Mouse (Mus musculus) CH12.LX (cell line): Measurements from ENCODE around the gene Arhgef12. TPM values are rescaled to one million over a fixed set of nuclear protein-coding genes. Genes with fewer than 3 reads are reported as not detected.

Source experiments
- DNase-seq: peaks from one replicate; pipeline ENCODE4 v3.0.0-alpha.2; 2013; ENCODE audit errors: extremely low read depth
- H3K27ac ChIP-seq: 2 replicates; pipeline ENCODE4 v1.5.1; 2012; ENCODE audit warnings: low read depth, mild to moderate bottlenecking, control low read depth, moderate library complexity; ENCODE audit not compliant: insufficient read depth
- H3K27me3 ChIP-seq: replicated peaks from 2 replicates; pipeline ENCODE3; 2012; ENCODE audit warnings: inconsistent platforms
- H3K36me3 ChIP-seq, 2 experiments: replicated peaks in 1 of 2; 2 replicates each; pipeline versions ENCODE3 to v1.6.1; 2012; ENCODE audit warnings: inconsistent platforms in 1 of 2, low read length in 1 of 2, mild to moderate bottlenecking in 1 of 2, mixed read lengths in 1 of 2, moderate library complexity in 1 of 2; ENCODE audit not compliant: control insufficient read depth in 1 of 2, insufficient read depth in 1 of 2
- H3K4me1 ChIP-seq, 2 experiments: 2 replicates each; pipeline ENCODE4 v1.6.1; 2012; ENCODE audit warnings: inconsistent platforms in 1 of 2, moderate library complexity in 1 of 2; ENCODE audit not compliant: insufficient read depth in 2 of 2, control insufficient read depth in 1 of 2
- H3K4me2 ChIP-seq: 2 replicates; pipeline ENCODE4 v1.6.1; 2012; ENCODE audit warnings: low read depth, mild to moderate bottlenecking, control low read depth; ENCODE audit not compliant: poor library complexity, insufficient read depth, severe bottlenecking
- H3K4me3 ChIP-seq, 3 experiments: fragments of 150-350 bp in 1 of 3; sonication (generic) in 1 of 3; replicated peaks in 1 of 3; 2 replicates each; pipeline versions ENCODE3 to v1.5.1; 2011 to 2012; ENCODE audit warnings: low read depth in 2 of 3, low read length in 2 of 3, mild to moderate bottlenecking in 2 of 3, moderate library complexity in 2 of 3, control low read depth in 1 of 3, improper control_type of control experiment in 1 of 3, inconsistent platforms in 1 of 3, mixed read lengths in 1 of 3; ENCODE audit not compliant: poor library complexity in 1 of 3
- H3K79me2 ChIP-seq: replicated peaks from 2 replicates; pipeline ENCODE4 v1.6.1; 2012; ENCODE audit warnings: mild to moderate bottlenecking, moderate library complexity; ENCODE audit not compliant: control insufficient read depth, poor library complexity, insufficient read depth, severe bottlenecking; ENCODE audit errors: extremely low read depth
- H3K9ac ChIP-seq: 2 replicates; pipeline ENCODE4 v1.6.1; 2012; ENCODE audit warnings: low read depth, mild to moderate bottlenecking, control low read depth, moderate library complexity; ENCODE audit not compliant: insufficient read depth
- H3K9me3 ChIP-seq: replicated peaks from 2 replicates; pipeline ENCODE3; 2012; ENCODE audit warnings: low read length, inconsistent platforms, mixed read lengths
- BHLHE40 ChIP-seq: IDR thresholded peaks from 2 replicates; pipeline ENCODE4 v1.6.1; 2011; ENCODE audit warnings: mild to moderate bottlenecking, low read depth, low read length, improper control_type of control experiment
- CHD1 ChIP-seq: IDR thresholded peaks from 2 replicates; pipeline ENCODE4 v1.6.1; 2012; ENCODE audit warnings: low read depth, low read length, improper control_type of control experiment, inconsistent platforms
- CHD2 ChIP-seq: IDR thresholded peaks from 2 replicates; pipeline ENCODE4 v1.6.1; 2011; ENCODE audit warnings: low read length, improper control_type of control experiment
- E2F4 ChIP-seq: IDR thresholded peaks from 2 replicates; pipeline ENCODE4 v1.6.1; 2011; ENCODE audit warnings: low read depth, low read length, improper control_type of control experiment; ENCODE audit not compliant: insufficient replicate concordance
- ELF1 ChIP-seq: IDR thresholded peaks from 2 replicates; pipeline ENCODE4 v1.6.1; 2014; ENCODE audit warnings: low read depth, mild to moderate bottlenecking, inconsistent platforms, low read length, improper control_type of control experiment
- EP300 ChIP-seq: IDR thresholded peaks from 2 replicates; pipeline ENCODE4 v1.6.1; 2011; ENCODE audit warnings: low read length, improper control_type of control experiment
- GABPA ChIP-seq: IDR thresholded peaks from 2 replicates; pipeline ENCODE4 v1.6.1; 2012; ENCODE audit warnings: low read depth, low read length, improper control_type of control experiment, inconsistent platforms; ENCODE audit not compliant: insufficient replicate concordance
- IRF4 ChIP-seq: IDR thresholded peaks from 2 replicates; pipeline ENCODE4 v1.6.1; 2014; ENCODE audit warnings: low read depth, mild to moderate bottlenecking, inconsistent platforms, low read length, improper control_type of control experiment
- JUN ChIP-seq: IDR thresholded peaks from 2 replicates; pipeline ENCODE4 v1.6.1; 2011; ENCODE audit warnings: low read depth, mild to moderate bottlenecking, low read length, improper control_type of control experiment, moderate library complexity; ENCODE audit not compliant: insufficient read depth
- JUND ChIP-seq: conservative IDR thresholded peaks from 2 replicates; pipeline ENCODE4 v1.6.1; 2011; ENCODE audit warnings: low read depth, low read length, improper control_type of control experiment
- KAT2A ChIP-seq: IDR thresholded peaks from 2 replicates; pipeline ENCODE4 v1.6.1; 2012; ENCODE audit warnings: low read length, improper control_type of control experiment, inconsistent platforms; ENCODE audit not compliant: insufficient replicate concordance
- MAFK ChIP-seq: IDR thresholded peaks from 2 replicates; pipeline ENCODE4 v1.6.1; 2011; ENCODE audit warnings: low read length, improper control_type of control experiment; ENCODE audit not compliant: insufficient replicate concordance
- MAX ChIP-seq: IDR thresholded peaks from 2 replicates; pipeline ENCODE4 v1.6.1; 2011; ENCODE audit warnings: low read length, improper control_type of control experiment
- MAZ ChIP-seq: IDR thresholded peaks from 2 replicates; pipeline ENCODE4 v1.6.1; 2012; ENCODE audit warnings: low read depth, mild to moderate bottlenecking, inconsistent platforms, low read length, improper control_type of control experiment, moderate library complexity
- MEF2A ChIP-seq: IDR thresholded peaks from 2 replicates; pipeline ENCODE4 v1.6.1; 2014; ENCODE audit warnings: low read depth, mild to moderate bottlenecking, inconsistent platforms, low read length, improper control_type of control experiment, borderline replicate concordance
- MXI1 ChIP-seq: IDR thresholded peaks from 2 replicates; pipeline ENCODE4 v1.6.1; 2011; ENCODE audit warnings: mild to moderate bottlenecking, low read depth, low read length, improper control_type of control experiment
- MYC ChIP-seq: IDR thresholded peaks from 2 replicates; pipeline ENCODE4 v1.6.1; 2011; ENCODE audit warnings: low read depth, mild to moderate bottlenecking, improper control_type of control experiment, low read length
- NRF1 ChIP-seq: IDR thresholded peaks from 2 replicates; pipeline ENCODE4 v1.6.1; 2014; ENCODE audit warnings: low read depth, mild to moderate bottlenecking, inconsistent platforms, low read length, improper control_type of control experiment, moderate library complexity
- PAX5 ChIP-seq: IDR thresholded peaks from 2 replicates; pipeline ENCODE4 v1.6.1; 2012; ENCODE audit warnings: low read length, inconsistent platforms, mixed read lengths
- RAD21 ChIP-seq: IDR thresholded peaks from 2 replicates; pipeline ENCODE4 v1.6.1; 2011; ENCODE audit warnings: low read depth, mild to moderate bottlenecking, low read length, improper control_type of control experiment, moderate library complexity
- RCOR1 ChIP-seq: conservative IDR thresholded peaks from 2 replicates; pipeline ENCODE4 v1.6.1; 2012; ENCODE audit warnings: low read depth, mild to moderate bottlenecking, inconsistent platforms, low read length, improper control_type of control experiment
- SMC3 ChIP-seq: IDR thresholded peaks from 2 replicates; pipeline ENCODE4 v1.6.1; 2011; ENCODE audit warnings: low read depth, low read length, improper control_type of control experiment
- TBP ChIP-seq: conservative IDR thresholded peaks from 2 replicates; pipeline ENCODE4 v1.6.1; 2011; ENCODE audit warnings: low read depth, low read length, improper control_type of control experiment
- USF1 ChIP-seq: IDR thresholded peaks from 2 replicates; pipeline ENCODE4 v1.6.1; 2014; ENCODE audit warnings: low read depth, mild to moderate bottlenecking, inconsistent platforms, low read length, improper control_type of control experiment
- USF2 ChIP-seq: conservative IDR thresholded peaks from 2 replicates; pipeline ENCODE4 v1.6.1; 2011; ENCODE audit warnings: low read depth, low read length, improper control_type of control experiment
- ZKSCAN1 ChIP-seq: IDR thresholded peaks from 2 replicates; pipeline ENCODE4 v1.6.1; 2012; ENCODE audit warnings: low read depth, inconsistent platforms, low read length, improper control_type of control experiment, borderline replicate concordance
- ZMIZ1 ChIP-seq: IDR thresholded peaks from 2 replicates; pipeline ENCODE4 v1.6.1; 2012; ENCODE audit warnings: low read depth, mild to moderate bottlenecking, inconsistent platforms, low read length, improper control_type of control experiment
- ZNF384 ChIP-seq: IDR thresholded peaks from 2 replicates; pipeline ENCODE4 v1.6.1; 2012; ENCODE audit warnings: low read depth, low read length, improper control_type of control experiment, inconsistent platforms
- dilution Hi-C: fragments of 300-500 bp; cut with MboI; formaldehyde crosslinking; loops from 2 replicates; pipeline ENCODE4 v1.14.3; 2020; ENCODE audit warnings: low sequenced_read_pairs; ENCODE audit not compliant: extremely low pct_unique_long_range_greater_than_20kb, extremely low pct_ligation_motif_present
- in situ Hi-C: fragments of 300-500 bp; cut with MboI; formaldehyde crosslinking; loops from 3 replicates; pipeline ENCODE4 v1.14.3; 2019; ENCODE audit warnings: low sequenced_read_pairs, low pct_ligation_motif_present, low pct_unique_long_range_greater_than_20kb, mixed read lengths
- polyA plus RNA-seq: library from polyadenylated mRNA; unstranded; fragments of >175 nt; gene quantifications from 2 replicates; pipeline ENCODE4 v1.2.1, GENCODE M21; 2012; ENCODE audit warnings: low read depth; ENCODE audit not compliant: insufficient read length
- total RNA-seq, 2 experiments: library from RNA; depleted of rRNA; stranded (reverse); fragments of 300-350 nt in 1 of 2; fragments of >200 nt in 1 of 2; gene quantifications; 2 replicates each; pipeline ENCODE4 v1.2.3; 2012 to 2014

Gene Arhgef12
- total and polyA plus RNA-seq, 3 experiments: 4.9 to 9.4 (median 8.7) TPM

- Histone ChIP-seq H3K4me1 (peaks cover 0 to 3% of the 10 kb centered on the region in 2 experiments; a peak in 2 of 4 replicates), H3K27me3 (peaks cover 82% of the 10 kb centered on the region), H3K9ac (no peak overlapping the region)
- no peak for TF ChIP-seq KAT2A
- no peak for TF ChIP-seq USF1
- no peak for TF ChIP-seq ZMIZ1
- TF ChIP-seq ZNF384: no peak
- TF ChIP-seq IRF4: no peak
- no peak for TF ChIP-seq MXI1
- TF ChIP-seq JUND: no peak
- TF ChIP-seq CHD1: no peak
- TF ChIP-seq JUN: no peak
- TF ChIP-seq CHD2: no peak
- TF ChIP-seq BHLHE40: no peak
- TF ChIP-seq EP300: no peak
- no peak for TF ChIP-seq GABPA
- no peak for TF ChIP-seq SMC3
- no peak for TF ChIP-seq ZKSCAN1
- TF ChIP-seq RCOR1: no peak
- TF ChIP-seq MYC: no peak
- TF ChIP-seq, all 38 proteins: peak for 0
- Histone ChIP-seq H3K79me2 (no peaks in the 10 kb centered on the region), H3K4me3 (no peak overlapping the region), H3K36me3 (no peaks in the 10 kb centered on the region), H3K27ac (no peak overlapping the region), H3K9me3 (no peaks in the 10 kb centered on the region), H3K4me2 (no peak overlapping the region)
- dilution Hi-C loops (no loop called here), in situ Hi-C loops (no loop called here)
- no peak for DNase-seq
Measured at GRCm38 (mm10) chr9:43149498-43149897, 42.5 kb upstream of the Arhgef12 start.

DNA sequence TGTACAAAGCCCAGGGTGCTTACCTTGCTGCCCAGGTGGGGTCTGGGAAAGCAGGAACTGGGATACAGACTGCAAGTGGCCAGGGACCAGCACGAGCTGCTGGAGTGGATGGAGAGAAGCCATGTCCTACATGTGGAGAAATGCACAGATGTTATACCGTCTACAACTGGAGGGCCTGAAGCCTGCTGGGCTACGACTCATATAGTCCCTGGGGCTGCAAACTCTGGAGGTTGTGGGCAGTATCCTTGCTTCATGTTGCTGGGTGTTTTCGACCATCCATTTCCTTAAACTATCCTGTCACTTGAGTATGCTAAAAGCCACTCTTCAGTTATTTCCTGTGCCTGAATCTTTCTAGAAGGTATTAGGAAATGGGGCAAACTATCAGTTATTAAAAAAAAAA lies 38.2 kb upstream of the Arhgef12 start:
- peaks cover 58% of the 10 kb centered on the region for H3K27me3 ChIP-seq
- H3K27ac ChIP-seq: no peak overlapping the region
- in situ Hi-C loops (no loop called here), dilution Hi-C loops (no loop called here)
- H3K4me3 ChIP-seq: no peak overlapping the region
- H3K9me3 ChIP-seq: no peaks in the 10 kb centered on the region
- H3K4me1 ChIP-seq: no peaks in the 10 kb centered on the region
- H3K36me3 ChIP-seq: no peaks in the 10 kb centered on the region
- H3K4me2 ChIP-seq: no peak overlapping the region
- no peak overlapping the region for H3K9ac ChIP-seq
- H3K79me2 ChIP-seq: no peaks in the 10 kb centered on the region
- no peak for TF ChIP-seq SMC3
- no peak for TF ChIP-seq PAX5
- TF ChIP-seq USF2: no peak
- no peak for TF ChIP-seq NRF1
- no peak for TF ChIP-seq RCOR1
- TF ChIP-seq RAD21: no peak
- TF ChIP-seq ELF1: no peak
- no peak for TF ChIP-seq TBP
- TF ChIP-seq IRF4: no peak
- no peak for TF ChIP-seq E2F4
- TF ChIP-seq MEF2A: no peak
- no peak for TF ChIP-seq USF1
- TF ChIP-seq MAZ: no peak
- no peak for TF ChIP-seq MAFK
- TF ChIP-seq MXI1: no peak
- no peak for TF ChIP-seq MAX
- TF ChIP-seq JUN: no peak
- no peak for TF ChIP-seq GABPA
- no peak for TF ChIP-seq EP300
- no peak for DNase-seq
